Mouse (Mus musculus) CH12.LX (cell line): Measurements from ENCODE around the gene Mtrex. TPM values are rescaled to one million over a fixed set of nuclear protein-coding genes. Genes with fewer than 3 reads are reported as not detected.

Experiments used
- DNase-seq: peaks from one replicate; pipeline ENCODE4 v3.0.0-alpha.2; 2013; ENCODE audit errors: extremely low read depth
- H3K27ac ChIP-seq: 2 replicates; pipeline ENCODE4 v1.5.1; 2012; ENCODE audit warnings: low read depth, mild to moderate bottlenecking, control low read depth, moderate library complexity; ENCODE audit not compliant: insufficient read depth
- H3K27me3 ChIP-seq: replicated peaks from 2 replicates; pipeline ENCODE3; 2012; ENCODE audit warnings: inconsistent platforms
- H3K36me3 ChIP-seq, 2 experiments: replicated peaks in 1 of 2; 2 replicates each; pipeline versions ENCODE3 to v1.6.1; 2012; ENCODE audit warnings: inconsistent platforms in 1 of 2, low read length in 1 of 2, mild to moderate bottlenecking in 1 of 2, mixed read lengths in 1 of 2, moderate library complexity in 1 of 2; ENCODE audit not compliant: control insufficient read depth in 1 of 2, insufficient read depth in 1 of 2
- H3K4me1 ChIP-seq, 2 experiments: 2 replicates each; pipeline ENCODE4 v1.6.1; 2012; ENCODE audit warnings: inconsistent platforms in 1 of 2, moderate library complexity in 1 of 2; ENCODE audit not compliant: insufficient read depth in 2 of 2, control insufficient read depth in 1 of 2
- H3K4me2 ChIP-seq: 2 replicates; pipeline ENCODE4 v1.6.1; 2012; ENCODE audit warnings: low read depth, mild to moderate bottlenecking, control low read depth; ENCODE audit not compliant: poor library complexity, insufficient read depth, severe bottlenecking
- H3K4me3 ChIP-seq, 3 experiments: fragments of 150-350 bp in 1 of 3; sonication (generic) in 1 of 3; replicated peaks in 1 of 3; 2 replicates each; pipeline versions ENCODE3 to v1.5.1; 2011 to 2012; ENCODE audit warnings: low read depth in 2 of 3, low read length in 2 of 3, mild to moderate bottlenecking in 2 of 3, moderate library complexity in 2 of 3, control low read depth in 1 of 3, improper control_type of control experiment in 1 of 3, inconsistent platforms in 1 of 3, mixed read lengths in 1 of 3; ENCODE audit not compliant: poor library complexity in 1 of 3
- H3K79me2 ChIP-seq: replicated peaks from 2 replicates; pipeline ENCODE4 v1.6.1; 2012; ENCODE audit warnings: mild to moderate bottlenecking, moderate library complexity; ENCODE audit not compliant: control insufficient read depth, poor library complexity, insufficient read depth, severe bottlenecking; ENCODE audit errors: extremely low read depth
- H3K9ac ChIP-seq: 2 replicates; pipeline ENCODE4 v1.6.1; 2012; ENCODE audit warnings: low read depth, mild to moderate bottlenecking, control low read depth, moderate library complexity; ENCODE audit not compliant: insufficient read depth
- H3K9me3 ChIP-seq: replicated peaks from 2 replicates; pipeline ENCODE3; 2012; ENCODE audit warnings: low read length, inconsistent platforms, mixed read lengths
- CHD1 ChIP-seq: IDR thresholded peaks from 2 replicates; pipeline ENCODE4 v1.6.1; 2012; ENCODE audit warnings: low read depth, low read length, improper control_type of control experiment, inconsistent platforms
- CTCF ChIP-seq, 2 experiments: IDR thresholded peaks in 1 of 2; conservative IDR thresholded peaks in 1 of 2; 2 replicates each; pipeline ENCODE4 v1.5.1; 2011 to 2012; ENCODE audit warnings: low read depth in 2 of 2, low read length in 2 of 2, improper control_type of control experiment in 1 of 2, inconsistent platforms in 1 of 2, mild to moderate bottlenecking in 1 of 2, moderate library complexity in 1 of 2
- IRF4 ChIP-seq: IDR thresholded peaks from 2 replicates; pipeline ENCODE4 v1.6.1; 2014; ENCODE audit warnings: low read depth, mild to moderate bottlenecking, inconsistent platforms, low read length, improper control_type of control experiment
- JUND ChIP-seq: conservative IDR thresholded peaks from 2 replicates; pipeline ENCODE4 v1.6.1; 2011; ENCODE audit warnings: low read depth, low read length, improper control_type of control experiment
- MAFK ChIP-seq: IDR thresholded peaks from 2 replicates; pipeline ENCODE4 v1.6.1; 2011; ENCODE audit warnings: low read length, improper control_type of control experiment; ENCODE audit not compliant: insufficient replicate concordance
- MXI1 ChIP-seq: IDR thresholded peaks from 2 replicates; pipeline ENCODE4 v1.6.1; 2011; ENCODE audit warnings: mild to moderate bottlenecking, low read depth, low read length, improper control_type of control experiment
- NELFE ChIP-seq: IDR thresholded peaks from 2 replicates; pipeline ENCODE4 v1.6.1; 2011; ENCODE audit warnings: low read depth, low read length, improper control_type of control experiment
- POLR2AphosphoS2 ChIP-seq: IDR thresholded peaks from 2 replicates; pipeline ENCODE4 v1.6.1; 2011; ENCODE audit warnings: low read depth, low read length, improper control_type of control experiment
- UBTF ChIP-seq: IDR thresholded peaks from 2 replicates; pipeline ENCODE4 v1.6.1; 2012; ENCODE audit warnings: low read depth, mild to moderate bottlenecking, inconsistent platforms, low read length, improper control_type of control experiment, moderate library complexity
- USF1 ChIP-seq: IDR thresholded peaks from 2 replicates; pipeline ENCODE4 v1.6.1; 2014; ENCODE audit warnings: low read depth, mild to moderate bottlenecking, inconsistent platforms, low read length, improper control_type of control experiment
- ZKSCAN1 ChIP-seq: IDR thresholded peaks from 2 replicates; pipeline ENCODE4 v1.6.1; 2012; ENCODE audit warnings: low read depth, inconsistent platforms, low read length, improper control_type of control experiment, borderline replicate concordance
- ZMIZ1 ChIP-seq: IDR thresholded peaks from 2 replicates; pipeline ENCODE4 v1.6.1; 2012; ENCODE audit warnings: low read depth, mild to moderate bottlenecking, inconsistent platforms, low read length, improper control_type of control experiment
- dilution Hi-C: fragments of 300-500 bp; cut with MboI; formaldehyde crosslinking; loops from 2 replicates; pipeline ENCODE4 v1.14.3; 2020; ENCODE audit warnings: low sequenced_read_pairs; ENCODE audit not compliant: extremely low pct_unique_long_range_greater_than_20kb, extremely low pct_ligation_motif_present
- in situ Hi-C: fragments of 300-500 bp; cut with MboI; formaldehyde crosslinking; loops from 3 replicates; pipeline ENCODE4 v1.14.3; 2019; ENCODE audit warnings: low sequenced_read_pairs, low pct_ligation_motif_present, low pct_unique_long_range_greater_than_20kb, mixed read lengths
- polyA plus RNA-seq: library from polyadenylated mRNA; unstranded; fragments of >175 nt; gene quantifications from 2 replicates; pipeline ENCODE4 v1.2.1, GENCODE M21; 2012; ENCODE audit warnings: low read depth; ENCODE audit not compliant: insufficient read length
- total RNA-seq, 2 experiments: library from RNA; depleted of rRNA; stranded (reverse); fragments of 300-350 nt in 1 of 2; fragments of >200 nt in 1 of 2; gene quantifications; 2 replicates each; pipeline ENCODE4 v1.2.3; 2012 to 2014

Gene Mtrex
- total and polyA plus RNA-seq, 3 experiments, result 55.0 to 87.6 (median 63.9) TPM

- in situ Hi-C loops, result no loop called here
- no peak overlapping the region for H3K9ac ChIP-seq
- H3K36me3 ChIP-seq, result peaks cover 18 to 69% of the 10 kb centered on the region in 2 experiments
Measured at GRCm38 (mm10) chr13:112838562-112839232, 88.5 kb downstream of the Mtrex start.

GRCm38 (mm10) chr13:112837621-112838155, 89.5 kb downstream of the Mtrex start:
- Histone ChIP-seq H3K27me3 (no peaks in the 10 kb centered on the region), H3K4me2 (no peak overlapping the region), H3K4me1 (0 out of 4 replicates have a peak, but pooled peaks cover 0 to 4% of the 10 kb centered on the region in 2 experiments), H3K9me3 (no peaks in the 10 kb centered on the region), H3K79me2 (no peaks in the 10 kb centered on the region), H3K27ac (no peak overlapping the region), H3K9ac (no peak overlapping the region), H3K36me3 (peaks cover 18 to 67% of the 10 kb centered on the region in 2 experiments), H3K4me3 (no peak overlapping the region)
- no peak for DNase-seq
- dilution Hi-C loops, result no loop called here
- no peak for TF ChIP-seq USF1
- in situ Hi-C loops, result no loop called here

More at GRCm38 (mm10) chr13:112838562-112839232, 88.5 kb downstream of the Mtrex start:
- Histone ChIP-seq H3K79me2 (no peaks in the 10 kb centered on the region), H3K27me3 (no peaks in the 10 kb centered on the region), H3K4me3 (no peak overlapping the region)
- no peak for DNase-seq
- dilution Hi-C loops, result no loop called here
- TF ChIP-seq MXI1 (no peak), CHD1 (no peak), NELFE (no peak), MAFK (no peak), IRF4 (no peak), ZKSCAN1 (no peak), POLR2AphosphoS2 (no peak)
- TF ChIP-seq, all 38 proteins: peak for 0
- Histone ChIP-seq H3K4me1 (no peaks in the 10 kb centered on the region), H3K4me2 (no peak overlapping the region), H3K9me3 (no peaks in the 10 kb centered on the region), H3K27ac (no peak overlapping the region)

GRCm38 (mm10) chr13:112836951-112837350, 90.2 kb downstream of the Mtrex start:
- no peak overlapping the region for H3K4me2 ChIP-seq
- no peak overlapping the region for H3K27ac ChIP-seq
- H3K27me3 ChIP-seq, result no peaks in the 10 kb centered on the region
- dilution Hi-C loops (no loop called here), in situ Hi-C loops (no loop called here)
- 0 out of 4 replicates have a peak, but pooled peaks cover 0 to 4% of the 10 kb centered on the region in 2 experiments for H3K4me1 ChIP-seq
- H3K4me3 ChIP-seq, result no peak overlapping the region
- no peaks in the 10 kb centered on the region for H3K9me3 ChIP-seq
- no peak overlapping the region for H3K9ac ChIP-seq
- H3K79me2 ChIP-seq, result no peaks in the 10 kb centered on the region
- peaks cover 14 to 66% of the 10 kb centered on the region in 2 experiments for H3K36me3 ChIP-seq
- TF ChIP-seq JUND (no peak), MXI1 (no peak), UBTF (no peak), ZMIZ1 (no peak), CTCF (conservative IDR thresholded peaks at IDR 0.05 in 1 of 2, IDR thresholded peaks at IDR 0.05 in 1 of 2; ENCODE audit: low read depth in 2 of 2, low read length in 2 of 2) (no peak)
- DNase-seq, result no peak
